Mouse (Mus musculus): Measurements from ENCODE around the gene Ttll8. TPM values are rescaled to one million over a fixed set of nuclear protein-coding genes. Genes with fewer than 3 reads are reported as not detected.

Gene Ttll8
- polyA plus RNA-seq, 1 experiment from 2014 or later, result not detected

- Histone ChIP-seq H3K27me3 (peaks cover 47% of the 10 kb centered on the region), H3K9ac (replicated peaks) (no peak overlapping the region), H3K4me2 (no peak overlapping the region), H3K27ac (no peak overlapping the region), H3K9me3 (no peaks in the 10 kb centered on the region), H3K36me3 (no peaks in the 10 kb centered on the region), H3K4me3 (replicated peaks) (no peak overlapping the region), H3K4me1 (replicated peaks) (peaks cover 6% of the 10 kb centered on the region; the same call in 1 of the 2 replicates)
- WGBS, result 79% methylated on average over 4 of the region's 4 CpGs
- no peak for ATAC-seq (ENCODE audit: insufficient number of reproducible peaks, insufficient read depth, low FRiP score, low TSS enrichment, low read depth)
These were observed 3.3 kb upstream of the Ttll8 start for GRCm38 (mm10) chr15:88957522-88957921.

- H3K4me1 ChIP-seq (replicated peaks), result peaks cover 6% of the 10 kb centered on the region; the same call in 1 of the 2 replicates
- H3K9ac ChIP-seq (replicated peaks), result no peak overlapping the region
- H3K36me3 ChIP-seq, result no peaks in the 10 kb centered on the region
- no peak for ATAC-seq (ENCODE audit: insufficient number of reproducible peaks, insufficient read depth, low FRiP score, low TSS enrichment, low read depth)
- WGBS, result 78% methylated on average over 6 of the region's 6 CpGs
- H3K4me2 ChIP-seq, result no peak overlapping the region
- peaks cover 48% of the 10 kb centered on the region for H3K27me3 ChIP-seq
- H3K9me3 ChIP-seq, result no peaks in the 10 kb centered on the region
- H3K27ac ChIP-seq, result no peak overlapping the region
- no peak overlapping the region for H3K4me3 ChIP-seq (replicated peaks)
These were observed 1.1 kb upstream of the Ttll8 start for GRCm38 (mm10) chr15:88955342-88955741.

- no peak overlapping the region for H3K4me3 ChIP-seq (replicated peaks)
- H3K27me3 ChIP-seq, result peaks cover 33% of the 10 kb centered on the region
- H3K4me1 ChIP-seq (replicated peaks), result peaks cover 6% of the 10 kb centered on the region; the same call in 1 of the 2 replicates
- no peak overlapping the region for H3K9ac ChIP-seq (replicated peaks)
- no peak overlapping the region for H3K27ac ChIP-seq
- no peaks in the 10 kb centered on the region for H3K9me3 ChIP-seq
- WGBS, result 73% methylated on average over 4 of the region's 4 CpGs
- ATAC-seq (ENCODE audit: insufficient number of reproducible peaks, insufficient read depth, low FRiP score, low TSS enrichment, low read depth), result no peak
- H3K4me2 ChIP-seq, result no peak overlapping the region
- no peaks in the 10 kb centered on the region for H3K36me3 ChIP-seq
These were observed 3.0 kb downstream of the Ttll8 start for GRCm38 (mm10) chr15:88951246-88951645.

GRCm38 (mm10) chr15:88946851-88947250 lies 7.4 kb downstream of the Ttll8 start:
- H3K27me3 ChIP-seq, result no peaks in the 10 kb centered on the region
- no peak for ATAC-seq (ENCODE audit: insufficient number of reproducible peaks, insufficient read depth, low FRiP score, low TSS enrichment, low read depth)
- no peaks in the 10 kb centered on the region for H3K9me3 ChIP-seq
- H3K27ac ChIP-seq, result no peak overlapping the region
- no peak overlapping the region for H3K4me3 ChIP-seq (replicated peaks)
- no peak overlapping the region for H3K4me2 ChIP-seq
- no peaks in the 10 kb centered on the region for H3K4me1 ChIP-seq (replicated peaks)
- whole genome bisulfite sequencing, result 28% methylated on average over 6 of the region's 6 CpGs
- H3K9ac ChIP-seq (replicated peaks), result no peak overlapping the region
- no peaks in the 10 kb centered on the region for H3K36me3 ChIP-seq

- Histone ChIP-seq H3K4me3 (replicated peaks) (no peak overlapping the region), H3K36me3 (no peaks in the 10 kb centered on the region), H3K9me3 (no peaks in the 10 kb centered on the region), H3K27ac (no peak overlapping the region), H3K27me3 (no peaks in the 10 kb centered on the region), H3K9ac (replicated peaks) (no peak overlapping the region), H3K4me2 (no peak overlapping the region), H3K4me1 (replicated peaks) (no peaks in the 10 kb centered on the region)
- 88% methylated on average over 5 of the region's 5 CpGs for WGBS
- ATAC-seq (ENCODE audit: insufficient number of reproducible peaks, insufficient read depth, low FRiP score, low TSS enrichment, low read depth), result no peak
These were observed 10.2 kb downstream of the Ttll8 start for GRCm38 (mm10) chr15:88943896-88944551.

GRCm38 (mm10) chr15:88942783-88943182 lies 11.4 kb downstream of the Ttll8 start:
- H3K9me3 ChIP-seq, result no peaks in the 10 kb centered on the region
- H3K27ac ChIP-seq, result no peak overlapping the region
- no peak for ATAC-seq (ENCODE audit: insufficient number of reproducible peaks, insufficient read depth, low FRiP score, low TSS enrichment, low read depth)
- 76% methylated on average over 5 of the region's 5 CpGs for WGBS
- no peaks in the 10 kb centered on the region for H3K4me1 ChIP-seq (replicated peaks)
- no peaks in the 10 kb centered on the region for H3K36me3 ChIP-seq
- no peak overlapping the region for H3K9ac ChIP-seq (replicated peaks)
- H3K27me3 ChIP-seq, result no peaks in the 10 kb centered on the region
- no peak overlapping the region for H3K4me3 ChIP-seq (replicated peaks)
- no peak overlapping the region for H3K4me2 ChIP-seq

GRCm38 (mm10) chr15:88937291-88937650 lies 16.9 kb downstream of the Ttll8 start:
- Histone ChIP-seq H3K4me1 (replicated peaks) (no peaks in the 10 kb centered on the region), H3K27me3 (no peaks in the 10 kb centered on the region), H3K9ac (replicated peaks) (no peak overlapping the region), H3K36me3 (no peaks in the 10 kb centered on the region), H3K4me3 (replicated peaks) (no peak overlapping the region), H3K27ac (no peak overlapping the region), H3K9me3 (no peaks in the 10 kb centered on the region), H3K4me2 (no peak overlapping the region)
- 72% methylated on average over 2 of the region's 2 CpGs for WGBS
- no peak for ATAC-seq (ENCODE audit: insufficient number of reproducible peaks, insufficient read depth, low FRiP score, low TSS enrichment, low read depth)

GRCm38 (mm10) chr15:88936619-88937290 lies 17.5 kb downstream of the Ttll8 start:
- Histone ChIP-seq H3K9me3 (no peaks in the 10 kb centered on the region), H3K36me3 (no peaks in the 10 kb centered on the region), H3K4me3 (replicated peaks) (no peak overlapping the region), H3K9ac (replicated peaks) (no peak overlapping the region), H3K4me1 (replicated peaks) (no peaks in the 10 kb centered on the region), H3K27ac (no peak overlapping the region), H3K4me2 (no peak overlapping the region), H3K27me3 (no peaks in the 10 kb centered on the region)
- 75% methylated on average over 6 of the region's 6 CpGs for WGBS
- ATAC-seq (ENCODE audit: insufficient number of reproducible peaks, insufficient read depth, low FRiP score, low TSS enrichment, low read depth), result no peak

- no peak overlapping the region for H3K9ac ChIP-seq (replicated peaks)
- no peaks in the 10 kb centered on the region for H3K4me1 ChIP-seq (replicated peaks)
- no peak for ATAC-seq (ENCODE audit: insufficient number of reproducible peaks, insufficient read depth, low FRiP score, low TSS enrichment, low read depth)
- H3K4me3 ChIP-seq (replicated peaks), result no peak overlapping the region
- H3K4me2 ChIP-seq, result no peak overlapping the region
- WGBS, result 59% methylated on average over 7 of the region's 7 CpGs
- H3K27me3 ChIP-seq, result no peaks in the 10 kb centered on the region
- no peak overlapping the region for H3K27ac ChIP-seq
- H3K36me3 ChIP-seq, result no peaks in the 10 kb centered on the region
- no peaks in the 10 kb centered on the region for H3K9me3 ChIP-seq
These were observed 20.1 kb downstream of the Ttll8 start for GRCm38 (mm10) chr15:88934141-88934540.

GRCm38 (mm10) chr15:88932667-88933066 lies 21.6 kb downstream of the Ttll8 start:
- H3K36me3 ChIP-seq, result no peaks in the 10 kb centered on the region
- H3K9ac ChIP-seq (replicated peaks), result no peak overlapping the region
- H3K27me3 ChIP-seq, result no peaks in the 10 kb centered on the region
- no peaks in the 10 kb centered on the region for H3K9me3 ChIP-seq
- no peak overlapping the region for H3K4me2 ChIP-seq
- ATAC-seq (ENCODE audit: insufficient number of reproducible peaks, insufficient read depth, low FRiP score, low TSS enrichment, low read depth), result no peak
- H3K4me3 ChIP-seq (replicated peaks), result no peak overlapping the region
- H3K27ac ChIP-seq, result no peak overlapping the region
- WGBS, result 89% methylated on average over 10 of the region's 10 CpGs
- H3K4me1 ChIP-seq (replicated peaks), result no peaks in the 10 kb centered on the region

- no peaks in the 10 kb centered on the region for H3K9me3 ChIP-seq
- 83% methylated on average over 6 of the region's 6 CpGs for WGBS
These were observed 32.3 kb downstream of the Ttll8 start for GRCm38 (mm10) chr15:88921992-88922310.

More at GRCm38 (mm10) chr15:88921992-88922310, 32.3 kb downstream of the Ttll8 start:
- Histone ChIP-seq H3K36me3 (no peaks in the 10 kb centered on the region), H3K27ac (no peak overlapping the region), H3K4me2 (no peak overlapping the region), H3K4me1 (replicated peaks) (no peaks in the 10 kb centered on the region), H3K27me3 (no peaks in the 10 kb centered on the region), H3K4me3 (replicated peaks) (no peak overlapping the region), H3K9ac (replicated peaks) (no peak overlapping the region)
- no peak for ATAC-seq (ENCODE audit: insufficient number of reproducible peaks, insufficient read depth, low FRiP score, low TSS enrichment, low read depth)
